Mouse (Mus musculus) heart, postnatal 0 days (tissue): ENCODE data around the gene Gm20479.

Experiments used
- CTCF ChIP-seq: IDR thresholded peaks from 2 replicates; pipeline ENCODE4 v1.5.1; 2016; ENCODE audit warnings: antibody characterized with exemption, control low read depth, low read depth
- EP300 ChIP-seq: IDR thresholded peaks from 2 replicates; pipeline ENCODE4 v1.6.1; 2016; ENCODE audit warnings: antibody characterized with exemption, low read depth

DNA sequence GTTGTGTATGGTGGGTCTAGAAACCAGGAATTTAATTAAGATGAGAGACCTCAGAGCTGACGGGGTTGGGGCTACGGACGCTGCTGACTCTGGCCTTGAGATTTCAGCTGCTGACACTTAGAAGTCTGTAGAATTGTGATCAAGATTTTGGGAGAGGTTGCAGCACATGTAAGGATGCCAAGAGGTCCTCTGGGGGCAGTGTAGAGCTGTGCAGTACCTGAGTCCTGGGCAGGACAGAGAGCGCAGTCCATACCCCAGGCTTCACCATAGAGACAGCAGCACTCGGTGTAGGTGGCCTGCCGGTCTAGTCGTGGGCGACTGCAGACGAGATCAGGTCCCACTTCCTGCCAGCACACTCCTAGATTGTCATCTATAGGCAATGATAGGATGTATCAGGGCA is 49.7 kb downstream of the Gm20479 start:
- TF ChIP-seq EP300 (no peak), CTCF (peak; percentile 30)
